ENCODE assay signal across 12 mouse cellular contexts in the genomic region with DNA sequence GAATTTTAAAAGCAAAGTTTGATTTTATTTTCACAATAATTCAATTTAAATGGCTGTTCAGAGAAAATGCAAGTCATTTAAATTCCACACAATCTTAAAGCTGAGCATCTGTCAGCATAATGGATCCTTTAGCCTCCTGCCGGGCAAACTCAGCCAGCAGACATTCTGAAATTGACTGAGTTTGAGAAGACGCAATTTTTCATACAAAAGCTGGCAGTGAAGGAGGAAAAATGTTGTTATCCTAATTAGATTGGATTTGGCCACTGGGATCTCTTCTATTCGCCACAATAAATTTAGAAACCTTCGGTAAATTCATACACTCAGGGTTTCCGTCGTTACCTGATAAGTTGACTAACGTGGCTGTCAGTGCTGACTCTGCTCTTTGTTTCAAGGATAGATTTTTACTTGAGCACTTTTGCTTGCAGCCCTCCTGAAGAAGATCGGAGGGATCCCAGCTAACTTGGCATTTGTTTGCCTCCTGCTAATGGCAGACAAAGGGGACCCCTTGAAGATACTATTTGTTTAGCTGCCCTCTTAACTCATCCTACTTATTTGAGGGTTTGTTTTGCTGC.
DNase-seq lines count a peak whose midpoint lies in the region; ATAC-seq lines count a peak whose summit lies in the region.
"Had no signal": no experiment of that assay in that cellular context is flagged by ENCODE, and none has a peak within 500 bp of the region (broad histone marks: within the 10 kb centered on the region; RNA-seq: fewer than 3 reads in every experiment).

No protein-coding gene starts in this region.

- H3K9me3 ChIP-seq in heart, embryonic 12.5 days (replicated peaks) = no peaks in the 10 kb centered on the region
- no peaks in the 10 kb centered on the region for H3K9me3 ChIP-seq in forebrain, embryonic 12.5 days
- H3K9me3 ChIP-seq in midbrain, embryonic 11.5 days (ENCODE audit: control insufficient read depth, low read length) = no peaks in the 10 kb centered on the region

- H3K4me3 ChIP-seq in heart, embryonic 12.5 days = peak overlapping the region; percentile 22; the same call in 1 of the 2 replicates
- no peak overlapping the region for H3K4me3 ChIP-seq in forebrain, embryonic 12.5 days (replicated peaks)
- H3K4me3 ChIP-seq in midbrain, embryonic 11.5 days (ENCODE audit: low read depth, low read length) = no peak overlapping the region

- H3K9ac ChIP-seq in heart, embryonic 12.5 days = no peak overlapping the region
- H3K9ac ChIP-seq in forebrain, embryonic 12.5 days = no peak overlapping the region
- H3K9ac ChIP-seq in midbrain, embryonic 11.5 days (ENCODE audit: low read length) = no peak overlapping the region
- H3K9ac ChIP-seq: liver, postnatal 0 days had no signal

- no peak overlapping the region for H3K27ac ChIP-seq in heart, embryonic 12.5 days (ENCODE audit: poor library complexity, severe bottlenecking)
- 0 out of 2 replicates have a peak overlapping the region, but pooled peaks have one; percentile 0 for H3K27ac ChIP-seq in forebrain, embryonic 12.5 days
- no peak overlapping the region; the same call in 1 of the 2 replicates for H3K27ac ChIP-seq in midbrain, embryonic 11.5 days (ENCODE audit: low read depth, low read length)

- WGBS in heart, embryonic 12.5 days = 31% methylated on average over 8 of the region's 8 CpGs
- WGBS in forebrain, embryonic 12.5 days = 14% methylated on average over 8 of the region's 8 CpGs
- WGBS in midbrain, embryonic 11.5 days = 38% methylated on average over 8 of the region's 8 CpGs

- no peak for ATAC-seq in heart, embryonic 12.5 days (ENCODE audit: insufficient number of reproducible peaks, low FRiP score)
- ATAC-seq in forebrain, embryonic 12.5 days (ENCODE audit: low FRiP score) = peak; percentile 46; the same call in 1 of the 2 replicates
- ATAC-seq in midbrain, embryonic 11.5 days (ENCODE audit: low FRiP score) = 0 out of 2 replicates have a peak, but pooled peaks have one; percentile 24
- no peak for ATAC-seq in frontal cortex, adult (ENCODE audit: low TSS enrichment)
- ATAC-seq: liver, postnatal 0 days; Patski had no signal

- intact Hi-C loops in heart, postnatal 10 days (cut with DNase I) = no loop called here

- H3K4me2 ChIP-seq in heart, embryonic 12.5 days = peak overlapping the region; percentile 43
- H3K4me2 ChIP-seq in forebrain, embryonic 12.5 days = peak overlapping the region; percentile 39
- no peak overlapping the region for H3K4me2 ChIP-seq in midbrain, embryonic 11.5 days

- H3K36me3 ChIP-seq in heart, embryonic 12.5 days = no peaks in the 10 kb centered on the region
- no peaks in the 10 kb centered on the region for H3K36me3 ChIP-seq in forebrain, embryonic 12.5 days (replicated peaks)
- H3K36me3 ChIP-seq in midbrain, embryonic 11.5 days (ENCODE audit: control insufficient read depth, insufficient read depth, low read length) = no peaks in the 10 kb centered on the region

- DNase-seq in heart, postnatal 10 days = no peak
- peak; percentile 5 for DNase-seq in Muller cell, postnatal 12 days (ENCODE audit: inconsistent ontology term)
- DNase-seq in midbrain, embryonic 11.5 days (ENCODE audit: low spot score, missing footprints) = no peak
- no peak for DNase-seq in frontal cortex, adult 2 months (ENCODE audit: extremely low spot score in 1 of 2, low spot score in 1 of 2)
- no peak for DNase-seq in layer of hippocampus, postnatal 14 days (ENCODE audit: low spot score in 2 of 2)
- DNase-seq: adrenal gland, postnatal 25 days; cerebellum, adult 9-11 months; liver, postnatal 0 days had no signal

- no peaks in the 10 kb centered on the region for H3K4me1 ChIP-seq in heart, embryonic 12.5 days (replicated peaks)
- no peaks in the 10 kb centered on the region for H3K4me1 ChIP-seq in forebrain, embryonic 12.5 days
- H3K4me1 ChIP-seq in midbrain, embryonic 11.5 days (ENCODE audit: control insufficient read depth, insufficient read depth, low read length) = no peaks in the 10 kb centered on the region; the same call in 1 of the 2 replicates

- no peaks in the 10 kb centered on the region for H3K27me3 ChIP-seq in heart, embryonic 12.5 days (replicated peaks)
- H3K27me3 ChIP-seq in forebrain, embryonic 12.5 days = no peaks in the 10 kb centered on the region
- H3K27me3 ChIP-seq in midbrain, embryonic 11.5 days (ENCODE audit: control insufficient read depth, insufficient read depth, low read length) = no peaks in the 10 kb centered on the region
- H3K27me3 ChIP-seq: Patski had no signal

Comparison
In these comparisons a context has a peak if more than half of its experiments do, and no peak if none do; other contexts are left out.
1. ATAC-seq: peak in forebrain, embryonic 12.5 days (single experiment) and midbrain, embryonic 11.5 days (single experiment); none in heart, embryonic 12.5 days (single experiment) and frontal cortex, adult (single experiment).